Mouse (Mus musculus) erythroblast, embryonic 14.5 days (primary cell): ENCODE data around the gene Bicra.

Experiments
- GATA1 ChIP-seq: IDR thresholded peaks from 2 replicates; pipeline ENCODE4 v1.6.1; 2012; ENCODE audit warnings: low read length, inconsistent platforms, mixed read lengths
- TAL1 ChIP-seq: IDR thresholded peaks from 3 replicates; pipeline ENCODE4 v1.6.1; 2012; ENCODE audit warnings: low read length, inconsistent platforms, mixed read lengths

- TF ChIP-seq TAL1 (no peak), GATA1 (no peak)
These were observed 37.1 kb downstream of the Bicra start for GRCm38 (mm10) chr7:16010649-16011048.
